Mouse (Mus musculus): Measurements from ENCODE around the gene Plppr5.

DNA sequence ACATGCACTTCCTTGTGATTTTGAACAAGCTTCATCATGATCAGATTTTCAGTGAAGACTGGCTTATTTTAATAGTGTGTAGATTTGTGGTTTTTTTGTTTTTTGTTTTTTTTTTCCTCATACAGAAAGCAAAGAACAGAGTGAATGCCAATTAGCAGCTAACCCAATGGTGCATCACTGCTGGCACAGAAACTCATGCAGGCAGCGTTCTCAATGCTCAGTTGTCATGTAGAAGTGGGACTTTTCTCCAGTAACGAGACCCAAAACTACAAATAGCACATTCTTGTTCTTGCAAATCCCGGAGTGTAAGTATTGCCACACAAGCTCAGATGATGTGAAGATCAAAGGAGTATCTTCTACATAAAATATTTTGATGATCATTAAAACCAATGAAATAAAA is 156.9 kb downstream of the Plppr5 start:
- TF ChIP-seq CTCF (IDR thresholded peaks at IDR 0.05; ENCODE audit: control insufficient read depth, insufficient read depth, insufficient replicate concordance, low read depth, low read length) (no peak), POLR2A (IDR thresholded peaks at IDR 0.05; ENCODE audit: control insufficient read depth, low read depth, low read length) (no peak)

All from testis, adult 2 months (tissue).